Mouse (Mus musculus) kidney, adult 8-10 months (tissue): ENCODE results near the gene Trim14.

Experiments
- DNase-seq, 2 experiments: peaks; one replicate each; pipeline ENCODE4 v3.0.0; 2022

The Trim14 gene

DNA sequence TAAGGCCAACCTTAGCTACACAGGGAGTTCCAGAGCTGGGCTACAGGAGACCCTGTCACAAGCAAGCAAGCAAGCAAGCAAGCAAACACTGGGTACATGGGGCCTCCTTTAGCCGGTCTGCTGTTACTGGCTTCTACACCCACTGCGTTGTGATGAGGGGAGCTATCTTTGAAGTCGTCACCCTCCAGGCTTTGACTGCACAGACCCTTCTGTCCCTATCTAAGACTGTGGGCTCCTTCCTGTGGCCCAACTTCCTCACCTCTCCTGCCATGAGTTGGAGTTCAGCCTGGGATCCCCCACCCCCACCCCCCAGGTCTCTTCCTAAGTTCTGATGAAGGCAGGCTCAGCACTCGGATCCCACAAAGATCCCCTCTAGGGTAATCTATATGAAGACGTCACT lies 26.1 kb upstream of the Trim14 start:
- no peak for DNase-seq

DNA sequence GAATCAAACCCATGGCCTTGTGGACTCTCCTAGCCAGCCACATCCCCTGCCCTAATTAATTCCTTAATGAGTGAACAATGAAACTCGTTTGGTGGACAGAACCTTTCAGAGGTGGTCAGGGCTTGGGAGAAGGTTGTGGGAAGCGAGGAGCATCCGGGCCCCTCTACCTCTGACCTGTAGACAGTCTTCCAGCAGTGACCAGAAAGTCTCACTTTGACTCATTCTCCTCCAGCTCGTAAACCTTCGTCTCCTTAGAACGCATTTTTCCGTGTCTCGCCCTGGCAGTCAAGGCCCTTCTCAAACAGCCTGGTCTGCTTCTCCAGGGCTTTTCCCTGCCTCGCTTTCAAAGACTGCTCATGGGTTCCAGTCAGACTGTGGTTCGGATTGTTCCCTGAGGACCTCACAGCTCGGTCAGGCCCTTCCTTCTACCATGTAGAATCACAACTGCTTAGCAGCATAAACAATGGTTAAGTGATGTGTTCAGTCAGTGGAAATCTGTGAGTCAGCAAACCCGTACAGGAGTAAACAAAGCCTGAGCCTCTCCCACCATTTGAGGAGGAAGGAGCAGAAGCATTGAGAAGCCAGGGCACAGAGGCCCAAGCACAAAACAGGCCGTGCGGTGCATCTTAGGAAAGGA lies 24.2 kb upstream of the Trim14 start:
- DNase-seq: no peak

DNA sequence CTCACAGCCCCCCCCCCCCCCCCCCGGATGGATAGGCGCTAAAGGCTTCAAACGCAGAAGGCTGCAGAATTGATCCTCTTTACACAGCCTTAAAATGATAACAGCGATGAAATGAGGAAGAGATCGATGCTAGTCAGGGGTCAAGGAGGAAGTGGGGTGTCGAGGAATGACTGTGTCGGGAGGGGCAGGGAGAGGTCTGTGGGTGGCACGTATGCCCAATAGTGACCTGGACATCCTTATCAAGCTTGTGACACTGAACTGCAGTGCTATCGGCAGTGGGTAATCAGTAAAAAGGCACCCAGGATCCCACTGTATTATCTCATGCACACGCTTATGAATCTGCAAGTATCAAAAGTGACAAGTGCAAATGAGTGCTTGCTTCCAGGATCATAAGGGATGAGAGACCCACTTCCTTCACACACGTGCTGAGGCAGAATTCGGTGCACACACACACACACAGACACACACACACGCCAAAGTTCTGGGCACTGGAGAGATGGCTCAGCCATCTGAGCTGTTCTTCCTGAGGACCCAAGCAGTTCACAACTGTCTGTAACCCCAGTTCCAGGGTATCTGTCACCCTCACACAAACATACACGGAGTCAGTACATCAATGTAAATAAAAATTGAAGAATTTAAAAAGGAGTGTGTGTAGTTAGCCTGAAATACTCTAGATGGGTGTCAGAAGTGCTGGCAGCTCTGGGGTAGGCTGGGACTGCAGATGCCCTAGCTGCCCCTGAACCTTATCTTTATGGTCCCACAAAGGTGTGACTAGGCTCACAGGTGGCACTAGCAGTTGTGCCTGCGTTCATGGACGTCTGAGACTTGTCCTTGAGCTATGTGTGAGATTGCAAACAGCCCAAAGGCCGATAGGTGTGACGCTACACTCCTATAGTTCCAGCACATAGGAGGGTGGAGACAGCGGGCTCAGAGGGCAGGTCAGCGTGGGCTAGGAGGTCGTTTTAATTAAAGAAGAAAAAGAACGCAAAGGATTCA lies 23.0 kb upstream of the Trim14 start:
- DNase-seq: no peak

DNA sequence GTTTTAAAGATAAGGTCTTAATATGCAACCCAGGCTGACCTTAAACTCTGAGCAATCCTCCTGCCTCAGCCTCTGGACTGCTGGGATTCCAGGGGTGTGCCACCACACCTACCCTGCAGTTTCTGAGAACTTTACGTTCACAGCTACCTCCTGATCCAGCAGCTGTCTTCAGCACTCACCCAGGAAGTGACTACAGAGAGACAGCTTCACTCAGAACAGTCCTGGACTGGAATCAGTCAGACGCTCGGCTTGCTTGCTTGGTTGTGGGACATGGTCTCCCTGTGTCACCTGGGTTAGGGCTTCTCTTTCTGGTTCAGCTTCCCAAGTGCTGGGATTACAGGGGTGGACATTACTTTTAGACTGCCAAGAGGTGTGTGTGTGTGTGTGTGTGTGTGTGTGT lies 21.0 kb upstream of the Trim14 start:
- no peak for DNase-seq

DNA sequence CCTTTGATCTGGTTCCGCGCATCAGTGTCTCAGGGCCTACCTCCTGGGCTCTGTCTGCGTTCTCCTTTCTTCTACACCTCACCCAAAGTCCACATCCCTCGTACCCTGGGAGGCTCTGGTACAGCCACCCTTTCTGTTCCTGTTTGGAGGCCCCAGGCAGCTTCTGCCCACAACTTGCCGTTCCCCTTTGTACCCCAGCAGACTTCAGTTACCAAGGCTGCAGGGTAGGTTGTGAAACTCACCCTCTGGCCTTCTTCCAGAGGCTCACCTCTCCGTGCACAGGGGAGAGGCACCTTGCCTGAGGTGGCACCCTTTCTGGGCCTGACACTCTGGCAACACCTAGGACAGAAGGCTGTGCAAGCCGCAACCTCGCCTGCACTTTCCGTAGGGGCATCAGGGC lies 19.8 kb upstream of the Trim14 start:
- DNase-seq: no peak

DNA sequence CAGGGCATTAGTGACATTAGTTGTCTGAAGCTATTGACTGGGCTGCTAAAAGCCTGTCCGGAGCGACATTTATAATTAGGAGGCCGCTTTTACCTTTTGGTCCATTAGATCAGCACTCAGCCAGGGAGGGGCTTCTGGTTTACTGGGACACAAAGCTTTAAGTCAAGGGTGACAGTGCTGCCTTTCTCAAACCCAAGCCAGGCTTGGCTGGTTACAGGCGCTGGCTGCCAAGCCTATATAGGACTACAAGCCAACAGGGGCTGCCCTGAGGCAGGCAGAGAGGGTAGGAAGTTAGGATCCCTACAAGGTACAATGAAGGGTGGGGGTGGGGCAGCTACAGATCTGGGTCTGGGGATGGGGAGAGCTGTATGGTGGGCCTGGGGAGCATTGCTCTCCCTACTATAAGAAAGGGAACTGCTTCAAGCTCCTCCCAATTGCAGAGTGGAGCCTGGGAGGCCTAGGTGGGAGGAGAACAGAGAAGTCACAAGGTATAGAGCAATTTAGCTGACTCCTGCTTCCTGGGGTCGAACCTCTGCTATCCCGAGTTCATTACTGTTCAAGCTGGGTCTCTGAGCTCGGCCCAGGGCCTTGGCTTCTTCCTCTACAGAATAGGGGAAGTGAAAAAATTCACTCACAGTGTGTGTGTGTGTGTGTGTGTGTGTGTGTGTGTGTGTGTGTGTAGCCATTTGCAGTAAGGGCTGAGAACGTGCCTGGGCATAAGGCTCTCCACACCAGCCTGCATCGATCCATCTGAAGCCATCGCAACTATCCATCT lies 18.5 kb upstream of the Trim14 start:
- no peak for DNase-seq

DNA sequence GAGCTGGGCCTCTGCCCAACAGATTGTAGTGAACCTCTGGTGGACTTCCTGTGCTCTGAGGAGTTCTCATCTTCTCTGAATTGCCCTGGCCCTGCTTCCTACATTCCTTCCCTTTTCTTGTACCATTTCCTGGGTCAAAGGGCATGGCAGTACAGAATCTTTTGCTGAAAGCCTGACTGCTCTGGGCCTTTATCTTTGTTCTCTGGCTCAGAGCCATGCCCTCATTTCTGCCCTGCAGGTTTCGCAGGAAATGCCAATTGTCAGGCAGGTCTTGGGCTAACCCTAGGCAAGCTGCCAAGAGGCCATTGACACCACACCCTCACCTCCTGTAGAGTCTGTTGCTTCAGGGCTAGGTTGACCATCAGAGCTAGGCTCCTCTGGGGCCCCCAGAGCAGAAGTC lies 17.9 kb upstream of the Trim14 start:
- DNase-seq: peak; percentile 59 to 69

DNA sequence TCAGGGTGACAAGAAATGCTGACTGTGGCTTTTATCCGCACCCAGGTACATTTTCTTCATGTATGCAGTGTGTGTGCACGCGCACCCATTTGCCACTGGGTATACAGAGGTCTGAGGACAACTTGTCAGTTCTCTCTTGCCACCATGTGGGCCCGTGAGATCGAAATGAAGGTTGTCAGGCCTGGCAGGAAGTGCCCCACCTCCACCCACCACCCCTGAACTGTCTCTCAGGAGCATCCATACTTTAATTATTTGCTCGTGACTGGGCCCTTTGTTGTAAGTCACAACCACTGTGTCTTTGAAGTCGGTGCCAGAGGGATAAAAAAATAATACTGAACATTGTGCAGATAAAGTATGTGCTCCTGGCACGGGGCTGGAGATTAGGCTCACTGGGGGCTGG lies 14.5 kb upstream of the Trim14 start:
- DNase-seq: no peak

DNA sequence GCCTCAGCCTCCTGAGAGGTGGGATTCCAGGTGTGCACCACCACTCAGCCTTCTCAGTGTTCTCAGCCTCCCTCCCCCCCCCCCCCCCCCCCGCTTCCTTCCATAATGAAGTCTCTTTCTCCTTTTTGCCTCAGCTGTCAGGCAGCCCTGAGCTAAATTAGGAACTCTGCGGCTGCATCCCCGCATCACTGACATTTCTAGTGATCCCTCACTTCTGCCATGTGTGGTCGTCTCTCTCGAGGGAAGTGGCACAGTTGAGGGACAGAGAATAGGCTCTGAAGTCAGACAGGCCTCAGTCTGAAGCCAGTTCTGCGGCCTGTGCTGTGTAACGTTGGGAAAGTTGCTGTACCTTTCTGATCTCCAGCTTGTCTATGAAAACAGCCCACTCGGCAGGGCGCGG lies 14.0 kb upstream of the Trim14 start:
- DNase-seq: no peak

DNA sequence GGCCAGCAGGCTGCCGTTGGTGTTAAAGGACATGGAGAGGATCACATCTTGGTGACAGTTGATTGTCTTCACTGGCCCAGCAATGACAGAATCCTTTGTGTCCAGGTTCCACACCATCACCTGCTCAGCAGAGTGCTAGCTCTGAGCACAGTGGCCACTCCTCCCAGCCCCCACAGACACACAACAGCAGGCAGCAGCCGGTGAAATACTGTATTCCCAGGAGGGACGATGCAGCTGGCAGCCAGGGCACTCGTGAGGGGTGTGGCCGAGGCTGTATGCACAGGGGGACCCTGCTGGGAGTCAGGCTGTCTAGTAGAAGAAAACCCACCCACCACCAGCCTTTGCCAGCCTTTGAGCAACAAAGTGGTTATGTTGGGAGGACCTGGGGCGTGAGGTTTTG lies 10.8 kb upstream of the Trim14 start:
- no peak for DNase-seq

DNA sequence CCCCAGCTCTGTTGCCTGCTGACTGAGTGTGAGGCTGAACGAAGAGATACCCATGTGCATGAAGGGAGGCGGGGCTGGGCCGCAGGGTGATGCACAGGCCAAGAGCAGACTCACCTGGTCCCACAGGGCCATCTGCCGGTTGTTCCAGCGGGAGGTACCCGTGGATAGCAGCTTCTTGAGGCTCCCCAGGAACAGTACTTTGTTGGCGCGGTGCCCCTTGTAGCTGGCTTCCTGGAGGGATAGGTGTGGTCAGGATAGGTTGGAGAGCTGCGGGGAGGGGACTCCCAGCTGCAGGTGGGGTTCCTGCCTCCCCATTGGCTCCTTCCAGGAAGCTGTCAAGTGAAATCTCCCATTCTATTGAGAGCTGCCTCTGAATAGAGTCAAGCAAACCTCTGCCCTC lies 9.6 kb upstream of the Trim14 start:
- peak in 1 of 2 experiments; percentile 24 for DNase-seq

DNA sequence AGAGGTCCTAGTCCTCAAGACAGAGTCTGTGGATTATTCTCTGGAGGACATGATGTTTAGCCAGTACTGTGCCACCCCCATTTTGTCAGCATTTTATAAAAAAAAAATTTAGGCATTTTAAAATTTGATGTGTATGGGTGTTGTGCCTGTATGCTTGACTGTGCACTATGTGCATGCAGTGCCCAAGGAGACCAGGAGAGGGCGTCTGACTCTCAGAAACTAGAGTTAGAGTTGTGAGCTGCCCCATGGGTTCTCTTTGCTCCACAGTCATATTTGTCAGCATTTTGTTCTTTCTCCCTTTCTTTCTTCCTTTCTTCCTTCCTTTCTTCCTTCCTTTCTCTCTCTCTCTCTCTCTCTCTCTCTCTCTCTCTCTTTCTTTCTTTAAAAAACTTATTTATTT lies 8.4 kb upstream of the Trim14 start:
- no peak for DNase-seq

DNA sequence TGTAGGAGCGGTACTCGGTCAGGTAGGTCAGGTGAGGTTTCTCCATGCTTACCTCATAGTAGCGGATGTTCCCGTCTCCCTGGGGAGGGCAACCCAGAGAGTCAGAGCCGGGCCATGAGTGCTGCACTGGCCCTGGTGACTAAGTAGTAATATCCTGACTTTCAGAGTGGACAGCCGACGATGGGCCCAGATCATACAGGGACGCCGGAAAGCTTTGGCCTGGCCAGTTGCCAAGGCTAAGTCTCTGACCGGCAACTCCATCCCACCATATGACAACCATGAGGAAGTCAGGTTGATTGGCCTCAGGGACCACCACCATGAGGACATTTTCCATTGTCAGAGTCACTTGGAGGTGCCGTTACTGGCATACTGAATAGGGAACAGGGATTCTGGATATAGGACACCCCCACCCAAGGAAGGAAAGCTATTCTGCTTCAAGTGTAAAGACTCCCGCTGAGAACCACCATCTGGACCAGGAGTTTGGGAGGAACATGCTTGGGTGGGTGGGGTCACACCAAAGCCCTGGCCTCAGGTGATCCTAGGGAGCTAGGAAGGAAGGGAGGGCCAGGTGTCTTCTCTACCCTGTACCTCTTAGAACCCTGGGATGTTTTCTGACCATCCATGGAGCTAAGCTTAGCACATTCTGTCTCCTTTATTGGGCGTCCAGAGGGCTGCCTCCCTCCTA lies 7.6 kb upstream of the Trim14 start:
- DNase-seq: no peak

DNA sequence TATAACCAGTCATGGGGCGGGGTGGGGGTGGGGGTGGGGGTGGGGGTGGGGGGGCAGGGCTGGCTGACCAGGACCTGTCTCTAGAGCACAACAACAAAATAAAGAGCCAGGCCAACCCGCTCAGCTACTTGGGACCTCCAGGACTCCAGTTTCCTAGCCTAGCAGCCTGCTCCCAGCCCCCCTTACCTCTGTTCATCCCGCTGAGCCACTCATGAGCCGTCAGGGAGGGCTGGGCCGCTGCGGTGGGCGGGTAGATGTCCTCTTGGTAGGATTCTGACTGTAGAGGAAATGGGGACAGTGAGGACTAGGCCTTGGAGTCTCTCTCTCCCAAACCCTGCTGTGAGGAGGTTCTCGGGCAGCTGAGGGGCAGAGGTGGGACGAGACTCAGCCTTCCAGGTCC lies 5.8 kb upstream of the Trim14 start:
- no peak for DNase-seq

DNA sequence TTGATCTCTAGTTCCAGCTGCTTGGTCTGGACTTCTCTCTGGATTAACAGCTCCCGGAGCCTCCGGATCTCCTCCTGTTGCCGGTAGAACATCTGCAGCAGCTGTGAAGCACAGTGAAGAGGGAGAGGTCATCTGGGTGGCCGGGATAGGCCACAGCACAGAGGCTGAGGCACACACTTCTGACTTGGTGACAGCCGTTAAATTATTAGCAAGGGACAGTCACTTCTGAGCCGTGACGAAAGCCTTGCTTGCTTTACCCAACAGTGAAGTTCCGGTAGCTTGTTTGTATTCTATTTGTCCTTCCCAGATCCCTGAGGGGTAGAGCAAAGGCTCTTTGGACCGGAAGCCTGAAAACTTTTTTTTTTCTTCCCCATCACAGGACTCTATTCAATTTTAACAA lies 3.2 kb upstream of the Trim14 start:
- DNase-seq: no peak

DNA sequence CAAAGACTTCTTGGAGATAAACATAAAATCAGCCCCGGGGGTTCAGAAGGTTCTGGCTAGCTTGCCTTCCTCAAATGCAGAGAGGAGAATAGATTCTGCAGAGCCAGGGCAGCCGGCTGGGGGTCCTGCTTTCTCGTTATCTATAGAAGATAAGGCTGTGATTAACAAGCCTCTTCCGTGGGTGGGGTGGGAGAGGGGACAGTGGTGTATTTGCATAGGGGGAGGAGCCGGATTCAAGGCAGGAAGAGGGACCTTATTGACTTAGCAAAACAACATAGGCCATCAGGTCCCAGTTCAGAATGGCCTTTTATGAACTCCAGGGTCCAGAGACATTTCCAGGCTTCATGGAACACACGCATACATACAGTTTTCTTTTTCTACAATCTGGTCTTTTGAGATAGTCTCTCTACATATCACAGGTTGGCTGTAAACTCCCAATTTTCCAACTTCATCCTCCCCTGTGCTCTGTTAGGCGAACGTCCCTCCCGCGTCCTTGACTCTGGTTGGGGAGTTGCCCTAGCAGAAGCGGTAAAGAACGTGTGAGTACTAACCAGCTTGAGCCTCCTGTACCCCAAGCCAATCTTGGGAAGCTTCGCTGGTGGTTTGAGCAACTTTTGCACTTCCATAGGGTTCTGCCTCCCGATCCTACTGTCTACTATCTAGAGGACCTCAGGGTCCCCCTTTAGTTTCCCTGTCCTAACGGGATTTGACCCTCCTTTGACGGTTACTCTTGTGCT lies 679 bp downstream of the Trim14 start:
- DNase-seq: no peak

DNA sequence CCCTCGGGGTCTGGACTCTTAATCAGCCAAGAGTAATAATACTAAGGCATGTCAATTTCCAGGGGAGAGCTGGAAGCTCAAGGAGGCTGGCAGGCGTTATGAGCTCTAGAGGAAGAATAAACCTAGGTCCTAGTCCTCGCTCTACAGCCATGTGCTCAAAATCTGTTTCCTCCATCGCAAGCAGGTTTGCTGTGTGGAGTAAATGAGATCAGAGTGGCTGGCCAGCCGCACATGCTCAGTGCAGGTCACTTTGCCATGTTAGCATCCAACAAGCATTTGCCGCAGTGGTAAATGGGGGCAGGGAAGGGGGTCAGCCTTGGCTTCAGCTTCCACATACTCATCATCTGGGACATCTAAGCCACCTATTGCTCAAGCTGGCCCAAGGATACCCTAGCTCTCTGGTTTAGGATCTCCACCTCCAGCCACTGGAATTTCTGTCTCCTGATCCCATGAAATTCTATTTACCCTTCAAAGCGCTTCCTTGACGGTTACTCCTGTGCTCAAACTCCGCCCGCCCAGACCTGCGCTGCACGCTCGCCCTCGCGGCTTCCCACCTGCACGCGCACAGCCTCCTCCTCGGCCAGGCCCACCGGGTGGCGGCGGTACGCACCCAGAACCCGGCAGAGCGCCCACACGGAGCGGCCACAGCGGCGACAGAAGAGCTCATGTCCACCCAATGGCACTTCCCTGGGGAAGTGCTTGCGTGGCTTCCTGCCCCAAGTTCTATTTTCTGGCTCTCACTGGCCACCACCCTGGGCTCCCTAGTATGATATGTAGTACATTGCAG lies 1.8 kb downstream of the Trim14 start:
- DNase-seq: no peak

DNA sequence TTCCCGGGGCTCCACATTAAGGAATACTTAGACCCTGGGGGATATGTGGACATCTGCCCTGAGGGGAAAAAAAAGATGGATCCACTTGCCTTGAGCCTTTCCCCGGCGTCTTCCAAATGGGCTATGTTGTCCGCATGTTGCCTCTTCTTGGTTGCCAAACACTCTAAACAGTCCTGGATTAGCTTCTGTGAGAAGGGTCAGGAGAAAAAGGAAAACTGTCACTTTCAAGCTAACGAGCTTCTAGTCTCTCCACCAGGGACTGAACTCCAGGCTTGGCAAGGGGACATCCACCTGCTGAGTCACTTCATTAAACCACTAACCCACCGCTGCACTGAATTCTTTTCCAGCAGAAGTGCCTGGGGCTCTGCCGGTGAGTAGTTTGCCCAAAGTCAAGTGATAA lies 3.0 kb downstream of the Trim14 start:
- DNase-seq: no peak

DNA sequence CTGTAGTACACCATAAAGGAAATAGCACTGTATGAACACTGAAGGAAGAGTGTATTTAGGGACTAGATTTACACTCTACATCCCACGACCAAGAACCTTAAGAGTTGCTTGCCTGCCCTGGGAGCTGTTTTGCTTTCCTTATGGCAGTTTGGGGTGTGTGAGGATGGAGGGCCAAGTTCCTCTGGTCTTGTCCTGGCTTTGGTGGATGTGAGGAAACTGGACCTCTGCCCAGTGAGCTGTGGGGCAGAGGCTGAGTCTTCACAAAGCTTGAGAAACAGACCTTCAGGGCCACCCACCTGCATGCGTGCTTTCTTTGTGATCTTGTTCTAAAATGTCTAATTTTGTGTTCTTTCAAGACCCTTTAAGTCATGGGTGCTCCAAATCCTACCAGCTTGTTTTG lies 3.4 kb downstream of the Trim14 start:
- no peak for DNase-seq

DNA sequence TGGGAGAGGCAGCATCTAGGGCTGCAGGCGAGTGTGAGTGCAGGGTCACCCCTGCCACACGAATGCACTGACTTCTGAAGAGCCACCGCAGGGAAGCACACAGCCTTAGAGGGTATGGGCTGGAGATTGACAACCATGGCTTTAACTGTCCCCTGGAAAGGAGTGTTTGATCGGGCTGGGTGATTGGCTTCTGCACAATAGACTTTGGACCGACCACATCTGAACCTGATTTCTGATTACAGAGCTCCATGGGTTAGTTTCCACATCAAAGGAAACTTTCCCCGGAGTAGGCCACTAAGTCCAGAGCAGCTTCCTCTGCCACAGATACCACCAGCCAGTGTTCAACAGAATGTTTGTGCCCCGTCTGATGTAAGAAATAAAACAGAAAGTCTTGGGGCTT lies 6.2 kb downstream of the Trim14 start:
- no peak for DNase-seq

DNA sequence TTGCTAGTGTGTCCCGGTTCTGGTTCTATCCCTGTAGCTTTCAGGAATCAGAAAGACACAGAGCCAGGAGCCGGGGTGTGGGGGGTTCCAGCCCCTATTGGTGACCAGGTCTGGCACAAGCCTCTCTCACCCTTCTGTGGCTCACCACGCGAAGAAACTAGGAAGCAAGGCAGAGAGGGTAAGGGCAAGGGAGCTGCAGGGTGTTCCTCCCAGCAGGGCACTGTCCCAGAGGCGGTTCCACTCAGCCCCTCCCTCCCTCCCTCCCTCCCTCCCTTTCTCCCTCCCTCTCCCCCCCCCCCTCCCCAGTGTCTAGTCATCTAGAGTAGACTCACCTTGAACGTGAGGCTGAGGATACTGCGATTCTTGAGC lies 8.4 kb downstream of the Trim14 start:
- DNase-seq: peak in 1 of 2 experiments; percentile 18
